Mouse (Mus musculus) urinary bladder, postnatal 4 days (tissue): ENCODE results near the gene Fam205a3.
"Not testable (repeated sequence)": the region's sequence is repeated elsewhere in the genome, so short reads cannot be mapped to it uniquely, and the experiment has no call there.

ENCODE experiments used
- DNase-seq, 2 experiments: peaks; one replicate each; pipeline ENCODE4 v3.0.0; 2021 to 2022; ENCODE audit warnings: low spot score in 2 of 2

Fam205a3 gene

DNA sequence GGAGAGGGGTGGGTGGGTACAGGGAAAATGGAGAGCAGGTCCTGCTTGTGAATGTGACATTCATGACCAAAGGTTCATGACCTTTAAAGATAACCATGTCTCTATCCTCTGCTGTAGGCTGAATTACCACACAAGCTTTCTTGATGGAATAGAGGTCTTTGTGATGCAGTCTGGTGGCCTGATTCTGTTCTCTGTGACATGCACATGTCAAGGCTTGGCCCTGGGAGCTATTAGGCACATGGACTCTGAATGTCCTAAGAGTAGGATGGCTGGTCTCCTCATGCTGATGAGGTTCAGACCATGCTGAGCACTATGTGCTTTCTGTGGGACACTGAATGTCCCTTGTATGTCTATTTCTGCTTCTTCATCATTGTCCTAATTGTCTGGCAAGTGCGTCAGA, at the start of gene Fam205a3:
Gene Fam205a3, plus strand, starts transcription at position 301 of the 400 bp plus-strand sequence.
- DNase-seq, result not testable (repeated sequence)

- not testable (repeated sequence) for DNase-seq
Observed at GRCm38 (mm10) chr4:42293967-42294366, 24.2 kb upstream of the Fam205a3 start, which contains the start of gene Gm21953. TSS of gene Gm21953 (plus strand) at chr4:42294267.
